8 mouse cellular contexts compared by ENCODE assay signal in the genomic region with DNA sequence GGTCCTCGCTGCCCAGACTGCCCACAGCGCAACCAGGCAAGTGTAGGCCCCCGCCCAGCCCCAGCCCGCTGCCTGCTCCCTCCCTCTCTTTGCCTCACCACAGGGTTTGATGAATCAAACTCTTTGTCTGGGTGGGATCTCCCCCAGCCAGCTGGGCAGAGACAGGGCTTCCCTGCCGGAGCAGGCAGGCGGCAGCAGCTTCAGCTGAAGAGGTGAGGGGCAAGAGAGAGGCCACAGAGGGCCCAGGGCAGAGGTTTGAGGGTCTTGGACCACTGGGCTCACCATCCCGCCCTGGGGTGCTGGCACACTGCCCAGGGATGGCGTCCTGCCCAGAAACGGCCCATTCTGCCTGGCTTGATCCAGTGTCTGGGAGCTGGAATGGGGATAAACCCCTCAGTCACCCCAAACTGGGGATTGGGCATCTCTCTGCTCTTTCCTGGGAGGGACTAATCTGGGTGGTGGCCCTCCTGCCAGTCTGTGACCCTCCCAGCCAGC. TPM values are rescaled to one million over a fixed set of nuclear protein-coding genes. Genes with fewer than 3 reads are reported as not detected.
DNase-seq lines count a peak whose midpoint lies in the region; ATAC-seq and TF ChIP-seq lines count a peak whose summit lies in the region.

No protein-coding gene starts in this region.

- H3K4me1 ChIP-seq in heart, embryonic 14.5 days (ENCODE audit: control insufficient read depth in 2 of 2, insufficient read depth in 2 of 2, low read length in 2 of 2) = peaks cover 33 to 38% of the 10 kb centered on the region in 2 experiments
- H3K4me1 ChIP-seq in kidney, postnatal 0 days (replicated peaks; ENCODE audit: insufficient read depth, low read length) = peaks cover 52% of the 10 kb centered on the region
- H3K4me1 ChIP-seq in limb, embryonic 12.5 days (replicated peaks) = peaks cover 74% of the 10 kb centered on the region

- no peak for TF ChIP-seq CTCF in kidney, postnatal 0 days (IDR thresholded peaks at IDR 0.05; ENCODE audit: low read depth)

- 22% methylated on average over 9 of the region's 9 CpGs for WGBS in heart, embryonic 14.5 days
- 40% methylated on average over 9 of the region's 9 CpGs for WGBS in kidney, postnatal 0 days
- whole genome bisulfite sequencing in limb, embryonic 12.5 days = 26% methylated on average over 9 of the region's 9 CpGs

- DNase-seq in gastrocnemius, postnatal 4 days (ENCODE audit: low spot score in 2 of 2) = peak; percentile 61 to 62
- DNase-seq in gastrocnemius, postnatal 25 days = no peak
- peak; percentile 66 to 75 for DNase-seq in cerebellum, postnatal 25 days
- no peak for DNase-seq in kidney, postnatal 0 days (ENCODE audit: low spot score)
- peak; percentile 66 for DNase-seq in ovary, postnatal 10 days (ENCODE audit: low spot score)

- ATAC-seq in heart, embryonic 14.5 days (ENCODE audit: insufficient number of reproducible peaks, insufficient read depth, low FRiP score, low read depth) = no peak
- ATAC-seq in kidney, postnatal 0 days (replicated peaks; ENCODE audit: low FRiP score, low read depth) = no peak
- ATAC-seq in limb, embryonic 12.5 days (ENCODE audit: insufficient number of reproducible peaks, insufficient read depth, low FRiP score, low TSS enrichment, low read depth) = no peak
- no peak for ATAC-seq in erythroblast, adult 5-6 weeks (replicated peaks; ENCODE audit: low FRiP score, poor library complexity, severe bottlenecking)

- H3K27me3 ChIP-seq in heart, embryonic 14.5 days (ENCODE audit: control insufficient read depth, insufficient read depth, low read length) = peaks cover 85% of the 10 kb centered on the region
- H3K27me3 ChIP-seq in kidney, postnatal 0 days (ENCODE audit: insufficient read depth, low read length) = peaks cover 11% of the 10 kb centered on the region
- H3K27me3 ChIP-seq in limb, embryonic 12.5 days = peaks cover 99% of the 10 kb centered on the region

- peak overlapping the region; percentile 0; the same call in 1 of the 2 replicates for H3K4me2 ChIP-seq in heart, embryonic 14.5 days (ENCODE audit: low read length)
- no peak overlapping the region for H3K4me2 ChIP-seq in kidney, postnatal 0 days (ENCODE audit: low read length)
- H3K4me2 ChIP-seq in limb, embryonic 12.5 days = peak overlapping the region; percentile 47

- peak overlapping the region; percentile 33 to 50; a peak in 3 of 4 replicates for H3K27ac ChIP-seq in heart, embryonic 14.5 days (replicated peaks in 1 of 2; ENCODE audit: control insufficient read depth in 1 of 2, insufficient read depth in 1 of 2, low read depth in 2 of 2, low read length in 2 of 2)
- peak overlapping the region; percentile 25; the same call in 1 of the 2 replicates for H3K27ac ChIP-seq in kidney, postnatal 0 days
- H3K27ac ChIP-seq in limb, embryonic 12.5 days = peak overlapping the region; percentile 54; the same call in 1 of the 2 replicates

- H3K9me3 ChIP-seq in heart, embryonic 14.5 days (ENCODE audit: control insufficient read depth, low read length) = no peaks in the 10 kb centered on the region
- H3K9me3 ChIP-seq in kidney, postnatal 0 days (replicated peaks; ENCODE audit: low read length) = no peaks in the 10 kb centered on the region
- H3K9me3 ChIP-seq in limb, embryonic 12.5 days = no peaks in the 10 kb centered on the region

- no peaks in the 10 kb centered on the region for H3K36me3 ChIP-seq in heart, embryonic 14.5 days (ENCODE audit: control insufficient read depth, insufficient read depth, low read length)
- H3K36me3 ChIP-seq in kidney, postnatal 0 days (ENCODE audit: insufficient read depth, low read length) = no peaks in the 10 kb centered on the region
- H3K36me3 ChIP-seq in limb, embryonic 12.5 days = 0 out of 2 replicates have a peak, but pooled peaks cover 3% of the 10 kb centered on the region

- H3K4me3 ChIP-seq in heart, embryonic 14.5 days (ENCODE audit: control insufficient read depth in 1 of 2, insufficient read depth in 1 of 2, low read depth in 1 of 2, low read length in 2 of 2) = no peak overlapping the region
- H3K4me3 ChIP-seq in kidney, postnatal 0 days (replicated peaks; ENCODE audit: low read depth, low read length) = no peak overlapping the region
- H3K4me3 ChIP-seq in limb, embryonic 12.5 days (replicated peaks) = peak overlapping the region; percentile 24

- peak overlapping the region; percentile 6; the same call in 1 of the 2 replicates for H3K9ac ChIP-seq in heart, embryonic 14.5 days (ENCODE audit: low read length)
- H3K9ac ChIP-seq in kidney, postnatal 0 days (ENCODE audit: low read depth, low read length) = no peak overlapping the region
- 0 out of 2 replicates have a peak overlapping the region, but pooled peaks have one; percentile 34 for H3K9ac ChIP-seq in limb, embryonic 12.5 days (replicated peaks)

RNA-seq across cellular contexts. Expression of gene Arhgef19, which starts 5.7 kb away (rescaled TPM):
- 1 to 10 TPM; 3.0 to 4.7 TPM for total RNA-seq in gastrocnemius, postnatal 4 days (2021)
- total RNA-seq in gastrocnemius, postnatal 25 days (2021) = under 1 TPM; 0.74 to 0.83 TPM
- polyA plus RNA-seq in heart, embryonic 14.5 days (2014; fragmentation: Nextera tagmentation; extraction: Ambion mirVana) = 1.1 and 2.6 TPM in 2 replicates
- 5.2 and 5.7 TPM in 2 replicates for polyA plus RNA-seq in kidney, postnatal 0 days (2015; fragmentation: Nextera tagmentation; extraction: Ambion mirVana)
- polyA plus RNA-seq in limb, embryonic 12.5 days (2016; fragmentation: Nextera tagmentation; extraction: Ambion mirVana) = 9.1 and 10.8 TPM in 2 replicates
- total RNA-seq in erythroblast, adult 5-6 weeks (2015; ENCODE audit: low replicate concordance) = not detected in 2 replicates
- not detected in 2 replicates for total RNA-seq in erythroblast, adult 5-6 weeks (2017; ENCODE audit: low replicate concordance)

RNA-seq across cellular contexts. Expression of gene Rsg1, which starts 31.2 kb away (rescaled TPM):
- total RNA-seq in gastrocnemius, postnatal 4 days (2021) = 1 to 10 TPM; 1.1 to 1.3 TPM
- total RNA-seq in gastrocnemius, postnatal 25 days (2021) = under 1 TPM in 1 of 2 experiments, not detected in 1; 0.27 TPM
- 1.5 and 1.7 TPM in 2 replicates for polyA plus RNA-seq in heart, embryonic 14.5 days (2014; fragmentation: Nextera tagmentation; extraction: Ambion mirVana)
- 2.7 and 3.1 TPM in 2 replicates for polyA plus RNA-seq in kidney, postnatal 0 days (2015; fragmentation: Nextera tagmentation; extraction: Ambion mirVana)
- polyA plus RNA-seq in limb, embryonic 12.5 days (2016; fragmentation: Nextera tagmentation; extraction: Ambion mirVana) = 6.7 and 7.1 TPM in 2 replicates
- not detected in 2 replicates for total RNA-seq in erythroblast, adult 5-6 weeks (2015; ENCODE audit: low replicate concordance)
- 0.42 TPM in 1 of 2 replicates, not detected in the other for total RNA-seq in erythroblast, adult 5-6 weeks (2017; ENCODE audit: low replicate concordance)

RNA-seq across cellular contexts. Expression of gene Epha2, which starts 56.1 kb away (rescaled TPM):
- 1 to 10 TPM; 3.7 to 4.7 TPM for total RNA-seq in gastrocnemius, postnatal 4 days (2021)
- 1 to 10 TPM; 1.3 to 2.0 TPM for total RNA-seq in gastrocnemius, postnatal 25 days (2021)
- 1.9 TPM in 2 replicates for polyA plus RNA-seq in heart, embryonic 14.5 days (2014; fragmentation: Nextera tagmentation; extraction: Ambion mirVana)
- polyA plus RNA-seq in kidney, postnatal 0 days (2015; fragmentation: Nextera tagmentation; extraction: Ambion mirVana) = 5.6 and 5.8 TPM in 2 replicates
- polyA plus RNA-seq in limb, embryonic 12.5 days (2016; fragmentation: Nextera tagmentation; extraction: Ambion mirVana) = 3.1 and 3.9 TPM in 2 replicates
- not detected in 2 replicates for total RNA-seq in erythroblast, adult 5-6 weeks (2015; ENCODE audit: low replicate concordance)
- 0.14 TPM in 1 of 2 replicates, not detected in the other for total RNA-seq in erythroblast, adult 5-6 weeks (2017; ENCODE audit: low replicate concordance)

Comparison
In these comparisons a context has a peak if more than half of its experiments do, and no peak if none do; other contexts are left out.
1. DNase-seq: peak in gastrocnemius, postnatal 4 days (2 of 2), cerebellum, postnatal 25 days (2 of 2) and ovary, postnatal 10 days (single experiment); none in gastrocnemius, postnatal 25 days (single experiment) and kidney, postnatal 0 days (single experiment).
2. Peak in every context shown above with its lines, with median percentiles within 50 percentile points of each other: H3K27ac ChIP-seq.